Mouse (Mus musculus): ENCODE measurements around the gene Krt1. TPM values are rescaled to one million over a fixed set of nuclear protein-coding genes. Genes with fewer than 3 reads are reported as not detected.

The Krt1 gene
- polyA plus RNA-seq (2017; shearing (Covaris generic)) = not detected

DNA sequence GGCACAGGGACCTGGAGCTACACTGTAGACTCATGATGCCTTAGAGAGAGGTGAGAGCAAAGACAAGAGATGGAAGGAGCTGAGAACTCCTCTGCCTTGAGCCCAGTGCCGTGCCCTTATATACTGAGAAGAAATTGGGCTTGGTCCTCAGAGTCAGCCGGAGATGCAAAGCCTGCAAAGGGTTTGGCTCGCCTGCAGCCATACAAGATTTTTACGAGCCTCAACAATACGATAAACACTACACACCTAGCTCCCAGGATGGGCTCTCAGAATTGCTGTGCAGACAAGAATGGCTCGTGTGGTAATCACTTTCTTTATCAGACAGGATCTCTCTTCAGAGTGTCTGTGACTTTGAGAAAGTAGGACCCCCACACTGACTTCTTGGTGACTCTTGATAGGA lies at the start of gene Krt1:
Gene Krt1, minus strand, starts transcription at position 101 of the 400 bp plus-strand sequence.

DNA sequence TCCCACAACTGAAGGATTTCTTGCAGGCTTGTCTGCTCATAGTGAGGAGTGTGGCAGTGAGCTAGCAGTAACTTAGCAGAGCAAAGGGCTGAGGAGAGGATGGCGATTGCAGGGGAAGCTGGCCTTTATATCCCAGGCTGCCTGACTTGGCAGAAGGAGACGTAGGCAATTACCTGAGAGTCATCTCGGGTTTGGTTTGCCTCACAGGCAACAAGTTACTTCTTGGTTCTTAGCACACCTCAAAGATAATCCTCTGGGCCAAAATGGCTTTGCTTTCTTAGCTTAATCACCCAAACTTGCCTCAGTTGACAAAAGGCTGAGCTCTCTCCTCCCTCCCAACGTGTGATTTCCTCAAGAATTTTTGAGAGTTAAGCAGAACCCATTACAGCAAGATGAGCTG lies 42.2 kb upstream of the Krt1 start, which contains the start of gene Krt76:
Gene Krt76, minus strand, starts transcription at position 101 of the 400 bp plus-strand sequence.

DNA sequence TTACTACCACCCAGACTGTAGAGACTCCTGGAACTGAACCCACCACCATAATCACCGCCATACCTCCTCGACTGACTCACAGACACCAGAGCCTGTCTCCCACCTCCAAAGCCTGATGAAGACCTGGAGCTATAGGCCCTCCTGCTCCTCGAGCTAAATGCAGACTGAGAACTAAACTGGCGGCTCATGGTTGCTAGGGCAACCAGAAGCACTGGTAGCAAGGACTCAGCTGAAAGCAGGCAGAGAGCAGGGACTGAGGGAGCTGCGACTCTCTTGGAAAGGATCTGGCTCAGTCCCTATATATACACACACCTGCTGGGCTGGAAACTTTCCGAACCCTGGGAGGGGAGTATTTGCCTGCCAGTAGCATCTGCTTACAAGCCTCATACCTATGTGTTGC lies 18.8 kb upstream of the Krt1 start, which contains the start of gene Krt77:
Gene Krt77, minus strand, starts transcription at position 275 of the 400 bp plus-strand sequence.

DNA sequence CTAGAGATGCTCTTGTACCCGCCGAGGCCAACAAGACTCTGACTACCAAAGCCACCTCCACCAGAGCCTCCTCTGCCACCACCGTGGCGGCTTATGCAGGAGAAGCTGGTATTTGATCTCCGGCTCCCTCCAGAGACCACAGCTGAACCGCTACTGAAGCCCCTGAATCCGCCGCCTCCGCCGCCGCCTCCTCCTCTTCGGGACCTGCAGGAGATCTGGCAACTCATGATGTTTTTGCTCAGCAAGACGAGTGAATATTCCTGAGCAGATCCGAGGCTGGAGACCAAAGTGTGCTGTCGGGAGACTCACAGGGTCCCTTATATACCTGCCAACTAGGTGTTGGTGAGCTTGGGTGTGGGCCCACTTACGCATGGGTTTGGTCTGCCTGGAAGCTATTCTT lies 32.7 kb downstream of the Krt1 start, which contains the start of gene Krt2:
Gene Krt2, minus strand, starts transcription at position 295 of the 400 bp plus-strand sequence.

DNA sequence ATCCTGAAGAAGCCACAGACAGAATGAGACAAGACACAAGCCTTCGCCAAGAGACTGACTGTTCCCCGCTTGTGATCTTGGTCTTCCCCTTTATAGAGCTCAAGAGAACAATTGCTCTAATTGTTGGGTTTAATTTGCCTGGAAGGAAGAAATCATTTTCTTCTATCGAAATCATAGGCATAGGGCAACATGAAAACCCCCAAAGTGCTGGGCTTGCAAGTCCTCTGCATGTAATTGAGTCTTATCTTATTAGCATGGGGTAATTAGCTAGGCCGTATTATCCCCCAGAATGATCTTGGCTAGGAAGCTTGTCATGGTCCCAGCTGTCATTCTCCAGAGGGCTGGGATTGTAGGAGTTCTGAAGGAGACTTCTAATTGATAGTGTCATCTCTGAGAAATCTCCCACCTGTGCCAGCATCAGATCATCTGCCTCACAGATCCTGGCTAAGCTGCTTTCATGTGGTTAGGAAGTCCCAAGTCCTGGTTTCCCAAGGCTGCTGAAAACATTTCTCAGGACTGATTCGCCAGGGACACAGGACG lies 48.2 kb downstream of the Krt1 start, which contains the start of gene Krt73:
Gene Krt73, minus strand, starts transcription at position 51 of the 540 bp plus-strand sequence.

Other genes with a start within 250 kb of the Krt1 start
- not detected for gene Gm5414, start 222.6 kb downstream of the Krt1 start, polyA plus RNA-seq (2017; shearing (Covaris generic))
- gene Gm5478, start 203.4 kb downstream of the Krt1 start, polyA plus RNA-seq (2017; shearing (Covaris generic)) = not detected
- gene Krt6b, start 170.5 kb downstream of the Krt1 start, polyA plus RNA-seq (2017; shearing (Covaris generic)) = not detected
- gene Krt6a, start 156.5 kb downstream of the Krt1 start, polyA plus RNA-seq (2017; shearing (Covaris generic)) = not detected
- gene Krt5, start 137.9 kb downstream of the Krt1 start, polyA plus RNA-seq (2017; shearing (Covaris generic)) = not detected
- not detected for gene Krt71, start 107.7 kb downstream of the Krt1 start, polyA plus RNA-seq (2017; shearing (Covaris generic))
- gene Krt72, start 64.3 kb downstream of the Krt1 start, polyA plus RNA-seq (2017; shearing (Covaris generic)) = not detected
- gene Krt73, start 48.4 kb downstream of the Krt1 start, polyA plus RNA-seq (2017; shearing (Covaris generic)) = not detected
- gene Krt2, start 32.6 kb downstream of the Krt1 start, polyA plus RNA-seq (2017; shearing (Covaris generic)) = not detected
- gene Krt77, start 18.9 kb upstream of the Krt1 start, polyA plus RNA-seq (2017; shearing (Covaris generic)) = not detected
- not detected for gene Krt76, start 42.1 kb upstream of the Krt1 start, polyA plus RNA-seq (2017; shearing (Covaris generic))
- 0.16 TPM for gene Krt4, start 73.9 kb upstream of the Krt1 start, polyA plus RNA-seq (2017; shearing (Covaris generic))
- not detected for gene Krt79, start 89.5 kb upstream of the Krt1 start, polyA plus RNA-seq (2017; shearing (Covaris generic))
- not detected for gene Krt78, start 103.5 kb upstream of the Krt1 start, polyA plus RNA-seq (2017; shearing (Covaris generic))
- gene Krt8, start 153.7 kb upstream of the Krt1 start, polyA plus RNA-seq (2017; shearing (Covaris generic)) = not detected
- not detected for gene Krt18, start 177.4 kb upstream of the Krt1 start, polyA plus RNA-seq (2017; shearing (Covaris generic))
- gene Eif4b, start 223.0 kb upstream of the Krt1 start, polyA plus RNA-seq (2017; shearing (Covaris generic)) = 119 TPM
- gene Tns2, start 249.6 kb upstream of the Krt1 start, polyA plus RNA-seq (2017; shearing (Covaris generic)) = not detected